Mouse (Mus musculus) yolk sac, embryonic 10.5 days (tissue): ENCODE data around the gene Gabrb3.
"Not testable (repeated sequence)": the region's sequence is repeated elsewhere in the genome, so short reads cannot be mapped to it uniquely, and the experiment has no call there.

Source experiments
- DNase-seq: peaks from one replicate; pipeline ENCODE4 v3.0.0-alpha.2; 2017; ENCODE audit warnings: low spot score

The Gabrb3 gene

DNA sequence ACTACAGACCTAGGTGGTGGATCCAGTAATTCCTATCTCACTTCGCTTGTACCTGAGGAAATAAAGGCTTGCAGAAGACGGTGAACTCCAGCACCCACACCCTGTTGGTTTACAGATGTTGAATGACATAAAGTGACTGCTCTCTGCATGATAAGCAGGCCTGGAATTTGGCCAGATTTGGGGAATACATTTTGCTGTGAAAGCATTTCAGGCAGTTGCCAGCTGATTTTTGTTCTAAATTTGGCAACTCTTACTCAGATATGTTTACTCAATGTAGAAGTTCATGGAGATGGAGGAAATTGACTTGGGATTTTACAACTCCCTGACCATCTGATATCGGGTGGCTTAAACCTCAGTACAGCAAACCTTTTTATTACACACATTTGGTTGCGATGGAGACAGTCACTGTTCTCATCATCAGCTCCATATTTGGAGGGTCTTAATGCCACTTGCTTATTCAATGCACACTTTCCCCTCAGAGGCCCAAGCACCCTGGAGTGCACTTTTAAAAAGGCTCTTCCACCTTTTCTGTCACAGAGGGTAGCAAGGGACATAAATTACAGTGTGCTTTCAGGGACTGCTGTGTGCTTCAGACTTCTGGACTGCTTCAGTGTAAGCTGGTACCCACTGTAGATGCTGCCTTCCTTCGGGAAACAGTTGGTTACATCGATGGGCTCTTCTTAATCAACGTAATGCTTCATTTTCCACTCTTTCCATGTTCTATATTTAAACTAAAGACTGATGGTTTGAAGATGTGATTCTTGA is 287.7 kb downstream of the Gabrb3 start:
- no peak for DNase-seq

DNA sequence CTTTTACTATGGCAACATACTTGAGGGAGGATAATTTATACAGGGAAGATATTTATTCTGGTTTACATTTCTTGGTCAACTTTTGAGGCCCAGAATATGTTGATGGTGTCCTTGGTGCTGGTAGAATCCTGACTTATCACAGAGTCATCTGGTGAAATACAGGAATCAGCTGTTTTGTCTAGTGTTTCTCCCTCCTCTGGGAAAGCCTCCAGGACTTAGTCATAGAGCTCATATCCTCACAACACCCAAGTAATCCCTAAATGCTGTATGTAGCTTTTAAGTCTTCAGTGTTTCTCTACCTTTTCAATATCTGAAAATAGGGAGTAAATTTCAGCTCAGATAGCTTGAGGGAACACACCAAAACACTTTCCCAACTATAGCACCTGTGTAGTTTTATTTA is 292.2 kb downstream of the Gabrb3 start:
- DNase-seq = no peak

DNA sequence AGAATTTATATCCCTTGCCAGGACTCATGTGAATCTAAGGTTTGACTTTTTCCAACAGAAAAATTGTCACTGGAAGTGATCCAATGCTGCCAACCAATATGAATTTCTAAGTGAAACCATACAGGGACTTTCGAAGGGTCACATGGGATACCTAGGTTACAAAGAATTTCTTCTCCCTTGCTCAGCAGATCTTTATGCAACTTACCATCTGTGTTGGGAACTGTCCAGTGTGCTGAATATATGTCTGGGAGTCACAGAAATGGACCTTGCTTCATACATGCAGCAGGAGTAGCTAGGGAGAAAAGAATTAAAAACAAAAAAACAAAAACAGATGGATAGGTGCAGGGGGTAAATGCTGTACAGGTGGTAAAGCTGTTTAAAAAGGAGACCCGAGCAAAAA is 327.3 kb downstream of the Gabrb3 start:
- DNase-seq = no peak

DNA sequence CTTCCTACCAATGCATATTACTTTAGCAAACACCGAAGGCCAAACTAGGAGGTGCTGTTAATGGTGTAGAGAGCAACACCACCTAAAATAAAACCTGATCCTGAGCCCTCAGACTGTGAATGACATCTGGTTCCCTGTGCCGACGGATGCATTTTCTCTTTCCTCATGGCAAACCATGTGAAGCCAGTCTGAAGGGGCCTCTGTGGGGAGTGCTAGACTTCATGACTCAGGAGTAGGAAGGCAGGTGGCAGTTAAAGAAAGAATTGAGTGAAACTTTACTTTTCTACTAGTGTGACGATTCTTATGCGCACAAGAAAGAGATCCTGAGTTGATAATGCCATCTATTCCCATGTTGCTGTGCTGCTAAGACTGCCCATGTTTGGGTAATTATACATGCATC is 341.0 kb downstream of the Gabrb3 start:
- DNase-seq = no peak

DNA sequence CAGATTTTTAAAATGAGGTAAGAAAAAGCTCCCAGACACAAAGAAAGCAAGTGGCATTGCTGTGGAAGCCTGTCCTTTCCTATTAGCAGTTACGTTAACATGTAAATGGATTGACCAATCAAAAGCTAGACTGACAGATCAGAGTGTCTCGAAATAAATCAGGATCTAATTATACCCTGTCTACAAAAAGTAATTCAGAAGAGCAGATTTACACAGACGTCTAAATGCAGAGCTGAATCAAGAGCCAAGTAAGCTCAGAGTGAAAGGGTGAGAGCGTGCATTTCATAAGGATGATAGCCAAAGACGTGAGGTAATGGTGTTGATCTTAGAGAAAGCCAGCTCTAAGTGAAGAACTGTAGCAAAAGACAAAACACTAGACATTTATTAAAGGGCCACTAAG is 359.3 kb downstream of the Gabrb3 start:
- DNase-seq = no peak

DNA sequence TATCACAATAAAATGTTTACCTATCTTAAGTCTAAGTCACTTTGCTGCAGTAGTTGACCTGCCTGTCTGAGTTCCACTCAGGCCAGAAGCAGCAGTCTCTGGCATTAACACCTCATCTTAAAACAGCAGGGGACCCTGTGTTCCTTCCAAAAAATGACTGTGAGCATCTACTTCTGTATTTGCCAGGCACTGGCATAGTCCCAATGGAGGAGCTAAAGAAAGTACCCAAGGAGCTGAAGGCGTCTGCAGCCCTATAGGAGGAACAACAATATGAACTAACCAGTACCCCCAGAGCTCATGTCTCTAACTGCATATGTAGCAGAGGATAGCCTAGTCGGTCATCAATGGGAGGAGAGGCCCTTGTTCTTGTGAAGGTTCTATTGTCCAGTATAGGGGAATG is 366.6 kb downstream of the Gabrb3 start:
- not testable (repeated sequence) for DNase-seq

DNA sequence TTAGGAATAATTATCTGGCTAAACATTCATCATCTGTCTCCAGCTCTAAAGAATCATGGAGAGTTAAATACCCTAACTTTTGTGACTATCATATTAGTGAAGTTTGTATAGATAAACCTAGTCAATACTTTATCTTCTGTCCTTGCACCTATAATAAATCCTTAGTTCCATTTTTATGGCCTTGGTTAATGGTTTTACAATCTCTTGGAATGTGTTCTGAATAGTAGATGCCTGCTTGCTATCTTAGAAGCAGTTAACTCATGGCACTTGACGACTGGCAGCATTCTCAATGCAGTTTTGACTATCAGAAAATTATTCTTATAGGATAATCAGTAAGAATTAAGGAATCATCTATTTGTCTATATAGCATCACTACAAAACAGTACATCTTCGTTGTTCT is 368.0 kb downstream of the Gabrb3 start:
- DNase-seq = no peak

DNA sequence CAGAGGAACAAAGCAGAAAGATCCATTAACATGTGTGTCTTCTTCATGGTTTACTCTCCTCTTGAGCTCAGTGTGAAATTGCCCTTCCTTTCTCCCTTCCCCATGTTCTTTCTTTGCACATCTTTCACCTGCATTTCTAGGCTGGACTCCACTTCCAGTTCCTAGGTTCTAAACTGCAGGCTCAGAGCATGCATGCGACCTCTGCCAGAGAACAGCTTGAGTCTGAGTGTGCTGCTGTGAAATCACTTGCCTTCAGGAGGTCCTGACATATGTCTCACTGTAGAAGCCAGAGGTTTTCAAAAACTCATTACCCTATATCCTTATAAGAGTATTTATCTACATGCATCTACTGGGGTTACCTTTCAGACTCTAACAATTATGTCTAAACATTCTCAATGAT is 383.8 kb downstream of the Gabrb3 start:
- DNase-seq = no peak

DNA sequence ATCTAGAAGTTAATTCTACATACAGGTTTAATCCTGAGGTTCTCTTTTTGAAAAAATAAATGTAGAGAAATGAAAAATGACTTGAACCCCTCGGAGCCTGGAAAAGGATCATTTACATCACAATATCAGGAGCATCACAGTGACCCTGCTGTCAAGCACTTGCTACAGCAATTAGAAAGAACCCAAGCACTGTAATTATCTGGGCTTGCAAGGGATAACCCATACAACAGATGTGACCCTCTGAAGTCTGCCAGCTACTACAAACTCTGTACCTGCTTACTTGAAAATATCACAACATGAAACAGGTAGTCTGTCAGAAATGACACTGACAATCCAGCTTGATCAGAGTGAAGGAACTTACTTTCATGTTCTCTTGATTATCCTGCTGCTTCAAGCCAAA is 394.2 kb downstream of the Gabrb3 start:
- DNase-seq = no peak

DNA sequence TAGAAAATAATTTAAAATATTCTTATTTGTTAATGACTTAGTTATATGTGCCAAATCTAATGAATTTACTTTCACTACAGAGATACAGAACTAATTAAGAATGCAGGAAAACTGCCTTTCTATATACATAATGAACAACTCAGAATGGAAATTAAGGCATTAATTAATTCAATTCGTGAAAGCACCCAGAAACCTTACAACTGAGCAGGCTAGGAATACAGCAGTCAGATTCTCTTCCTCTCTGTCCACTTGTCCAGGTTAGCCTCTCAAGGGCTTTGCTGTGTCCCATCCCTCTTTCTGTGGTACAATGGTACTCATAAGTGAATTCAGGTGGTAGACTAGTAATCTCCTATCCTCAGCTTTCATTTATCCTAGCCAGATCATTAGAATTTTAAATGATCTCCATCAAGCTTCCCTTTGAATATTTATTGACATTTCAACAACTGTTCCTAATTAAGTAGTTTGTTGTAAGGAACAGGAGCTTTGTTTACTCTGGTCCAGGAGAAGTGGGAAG is 422.9 kb downstream of the Gabrb3 start:
- DNase-seq = no peak

DNA sequence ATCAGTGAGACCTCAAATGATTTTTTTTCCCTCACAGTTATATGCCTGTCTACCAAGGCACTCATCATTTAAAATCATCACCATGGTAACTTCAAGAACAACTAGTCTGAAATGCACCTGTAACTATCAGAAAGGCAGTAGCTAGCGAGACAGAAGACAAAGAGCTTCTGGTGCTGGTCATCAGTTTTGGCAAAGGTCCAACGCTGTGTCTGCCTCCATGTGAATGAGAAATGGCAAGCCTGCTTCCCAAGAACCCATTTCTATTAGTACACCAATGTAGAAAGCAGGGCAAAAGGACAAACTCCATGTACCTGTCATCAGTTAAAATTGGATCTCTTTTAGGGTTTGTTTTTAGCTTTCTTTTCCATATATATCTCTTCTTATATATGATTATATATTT is 448.5 kb downstream of the Gabrb3 start:
- no peak for DNase-seq
